Mouse (Mus musculus) forebrain, embryonic 12.5 days (tissue): ENCODE results near the gene Thrb. TPM values are rescaled to one million over a fixed set of nuclear protein-coding genes. Genes with fewer than 3 reads are reported as not detected.
A peak's percentile ranks its signal among the peaks of the same experiment; 100 is the strongest.

ENCODE experiments used
- ATAC-seq: fragments of 200-750 bp; cut with Nextera tagmentation; 2 replicates; pipeline ENCODE4 v1.8.0; 2017; ENCODE audit warnings: moderate TSS enrichment; ENCODE audit not compliant: low FRiP score
- H3K27ac ChIP-seq: fragments of 300-500 bp; sonication (generic); 2 replicates; pipeline ENCODE4 v1.5.1; 2016; ENCODE audit warnings: mild to moderate bottlenecking
- H3K27me3 ChIP-seq: fragments of 300-500 bp; sonication (generic); 2 replicates; pipeline ENCODE4 v1.6.1; 2016; ENCODE audit warnings: mild to moderate bottlenecking
- H3K36me3 ChIP-seq: fragments of 300-500 bp; sonication (generic); replicated peaks from 2 replicates; pipeline ENCODE4 v1.6.1; 2016; ENCODE audit warnings: mild to moderate bottlenecking
- H3K4me1 ChIP-seq: fragments of 300-500 bp; sonication (generic); 2 replicates; pipeline ENCODE4 v1.6.1; 2016
- H3K4me2 ChIP-seq: fragments of 300-500 bp; sonication (generic); 2 replicates; pipeline ENCODE4 v1.6.1; 2016; ENCODE audit warnings: mild to moderate bottlenecking, moderate library complexity
- H3K4me3 ChIP-seq: fragments of 300-500 bp; sonication (generic); replicated peaks from 2 replicates; pipeline ENCODE4 v1.5.1; 2016; ENCODE audit warnings: mild to moderate bottlenecking
- H3K9ac ChIP-seq: fragments of 300-500 bp; sonication (generic); 2 replicates; pipeline ENCODE4 v1.6.1; 2016; ENCODE audit warnings: mild to moderate bottlenecking
- H3K9me3 ChIP-seq: fragments of 300-500 bp; sonication (generic); 2 replicates; pipeline ENCODE4 v1.6.1; 2016
- WGBS: fragments of 180-500 bp; shearing (Covaris S2); methylation state at CpG from one replicate; pipeline ENCODE4 v1.1.7; 2016; 5-methylcytosine and 5-hydroxymethylcytosine counted together
- polyA plus RNA-seq: library from polyadenylated mRNA; unstranded; fragments of >200 nt; fragmentation: Nextera tagmentation; extraction: Ambion mirVana; gene quantifications from 2 replicates; pipeline ENCODE4 v1.2.1, GENCODE M21; 2016

Gene Thrb
- polyA plus RNA-seq, 1 experiment from 2014 or later, result 1.3 TPM

DNA sequence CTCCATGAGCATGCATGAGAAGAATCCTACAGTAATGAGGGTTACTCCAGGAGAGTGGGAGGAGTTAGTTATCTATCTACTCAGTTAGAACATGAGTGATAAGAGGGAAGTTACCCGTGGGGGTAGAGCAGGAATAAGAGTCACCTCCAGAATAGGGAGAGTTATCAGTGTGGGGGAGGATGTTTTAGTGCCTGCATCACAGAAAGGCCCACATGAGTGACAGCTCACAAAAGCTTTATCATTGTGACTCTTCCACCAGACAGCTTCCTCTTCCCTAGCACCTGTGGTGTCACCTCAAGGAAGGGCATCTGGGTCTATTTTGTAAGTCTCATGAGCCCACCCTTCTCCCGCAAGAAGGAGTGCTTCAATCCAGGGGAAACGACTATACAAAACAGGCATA is 245.6 kb downstream of the Thrb start:
- Histone ChIP-seq H3K27ac (no peak overlapping the region), H3K9ac (no peak overlapping the region), H3K4me3 (no peak overlapping the region), H3K27me3 (no peaks in the 10 kb centered on the region), H3K4me2 (no peak overlapping the region), H3K4me1 (no peaks in the 10 kb centered on the region), H3K36me3 (no peaks in the 10 kb centered on the region), H3K9me3 (no peaks in the 10 kb centered on the region)
- ATAC-seq, result no peak
- 79% methylated on average over 3 of the region's 3 CpGs for WGBS

DNA sequence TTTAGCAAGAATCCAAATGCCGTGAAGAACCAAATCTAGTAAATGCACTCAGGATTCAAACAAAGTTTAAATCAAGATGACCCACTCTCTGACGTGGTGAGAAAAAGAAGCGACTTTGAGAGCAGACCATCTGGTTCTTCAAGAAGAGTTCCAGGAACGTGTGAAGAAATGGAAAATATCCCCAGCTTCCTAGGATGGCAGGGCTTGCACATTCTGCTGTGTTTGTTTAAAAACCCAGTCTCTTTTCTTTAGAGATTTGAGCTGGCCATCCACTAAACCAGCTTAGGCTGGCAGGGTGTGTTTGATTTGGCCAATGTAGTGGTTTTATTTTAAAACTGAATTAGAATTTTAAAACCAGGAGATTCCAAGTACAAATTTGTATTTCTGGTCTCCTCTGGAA is 246.9 kb downstream of the Thrb start:
- H3K4me2 ChIP-seq, result no peak overlapping the region
- no peaks in the 10 kb centered on the region for H3K27me3 ChIP-seq
- H3K9me3 ChIP-seq, result no peaks in the 10 kb centered on the region
- WGBS, result 78% methylated on average over 4 of the region's 4 CpGs
- no peak overlapping the region for H3K4me3 ChIP-seq
- no peaks in the 10 kb centered on the region for H3K4me1 ChIP-seq
- ATAC-seq, result no peak
- H3K9ac ChIP-seq, result no peak overlapping the region
- no peak overlapping the region for H3K27ac ChIP-seq
- no peaks in the 10 kb centered on the region for H3K36me3 ChIP-seq

DNA sequence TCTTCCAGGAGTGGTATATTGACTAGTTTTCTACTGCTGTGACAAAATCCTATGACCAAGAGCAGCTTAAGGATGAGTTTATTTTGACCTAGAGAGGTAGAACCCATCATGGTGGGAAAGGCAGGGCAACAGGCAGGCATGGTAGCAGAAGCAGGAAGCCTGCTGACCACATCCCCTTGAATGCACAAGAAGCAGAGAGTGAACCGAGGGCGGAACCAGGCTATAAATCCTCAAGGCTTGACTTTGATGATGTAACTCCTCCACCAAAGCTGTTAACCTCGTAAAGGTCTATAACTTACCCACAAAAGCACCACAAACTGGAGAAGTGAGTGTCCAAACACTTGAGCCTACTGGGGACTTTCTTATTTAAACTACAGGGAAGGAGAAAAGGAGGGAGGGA is 251.1 kb downstream of the Thrb start:
- Histone ChIP-seq H3K9ac (no peak overlapping the region), H3K27ac (no peak overlapping the region), H3K4me1 (no peaks in the 10 kb centered on the region), H3K36me3 (no peaks in the 10 kb centered on the region), H3K4me3 (no peak overlapping the region), H3K4me2 (no peak overlapping the region), H3K9me3 (no peaks in the 10 kb centered on the region), H3K27me3 (no peaks in the 10 kb centered on the region)
- ATAC-seq, result no peak
- 90% methylated on average over 3 of the region's 3 CpGs for WGBS

DNA sequence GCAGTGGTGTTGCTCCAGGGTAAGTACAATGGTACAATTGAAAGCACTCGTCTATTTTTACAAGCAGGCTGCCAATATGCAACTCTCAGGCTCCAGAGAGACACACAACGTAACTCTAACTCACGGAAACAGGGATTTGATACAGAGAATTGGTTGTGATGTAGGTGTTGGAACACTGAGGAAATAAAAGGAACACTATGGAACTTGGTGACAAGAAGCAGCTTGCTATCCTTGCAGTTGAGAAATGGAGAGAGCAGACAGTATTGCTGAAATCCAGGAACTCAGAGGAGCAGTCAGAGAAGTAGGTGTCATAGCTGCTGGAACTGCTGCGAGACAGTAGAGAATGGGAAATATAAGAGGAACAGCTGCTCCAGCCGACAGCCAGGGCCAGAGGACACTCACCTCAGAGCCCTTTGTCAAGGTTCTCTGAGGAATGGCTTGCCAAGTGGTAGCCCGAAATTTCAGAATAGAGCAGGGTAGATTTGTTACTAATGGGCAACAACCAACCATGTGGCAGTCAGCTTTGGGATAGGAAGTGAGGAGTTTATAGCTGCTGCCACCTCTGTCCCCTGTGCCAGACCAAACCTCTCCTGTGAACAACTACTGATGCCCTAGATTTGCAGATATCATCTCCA is 252.6 kb downstream of the Thrb start:
- ATAC-seq, result no peak
- H3K36me3 ChIP-seq, result no peaks in the 10 kb centered on the region
- H3K9ac ChIP-seq, result no peak overlapping the region
- peaks cover 4% of the 10 kb centered on the region; the same call in 1 of the 2 replicates for H3K4me1 ChIP-seq
- no peak overlapping the region for H3K4me2 ChIP-seq
- no peak overlapping the region for H3K4me3 ChIP-seq
- H3K27ac ChIP-seq, result no peak overlapping the region
- H3K27me3 ChIP-seq, result no peaks in the 10 kb centered on the region
- H3K9me3 ChIP-seq, result no peaks in the 10 kb centered on the region
- 70% methylated on average over 6 of the region's 6 CpGs for WGBS

DNA sequence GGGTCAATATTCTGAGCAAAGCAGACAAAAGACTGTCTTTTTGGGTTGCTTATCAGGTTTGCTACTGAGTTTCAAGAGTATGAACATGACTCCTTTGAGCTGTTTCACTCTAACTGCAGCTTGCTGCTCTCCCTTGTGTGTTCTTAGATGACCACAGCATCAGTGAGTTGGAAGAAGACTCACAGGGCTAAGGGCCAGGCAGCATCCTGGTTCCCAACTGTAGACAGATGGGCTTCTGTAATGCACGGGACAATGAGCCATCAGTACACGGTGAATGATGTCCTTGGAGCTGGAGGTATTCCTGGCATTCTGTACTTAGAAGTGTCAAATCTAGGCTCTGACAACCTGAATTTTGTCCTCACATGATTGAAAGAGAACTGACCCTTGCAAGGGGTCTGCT is 255.5 kb downstream of the Thrb start:
- no peak overlapping the region for H3K4me3 ChIP-seq
- H3K36me3 ChIP-seq, result no peaks in the 10 kb centered on the region
- peaks cover 12% of the 10 kb centered on the region for H3K4me1 ChIP-seq
- H3K9ac ChIP-seq, result no peak overlapping the region
- no peak overlapping the region for H3K4me2 ChIP-seq
- ATAC-seq, result no peak
- H3K27ac ChIP-seq, result no peak overlapping the region
- no peaks in the 10 kb centered on the region for H3K9me3 ChIP-seq
- WGBS, result 87% methylated on average over 2 of the region's 2 CpGs
- H3K27me3 ChIP-seq, result no peaks in the 10 kb centered on the region

DNA sequence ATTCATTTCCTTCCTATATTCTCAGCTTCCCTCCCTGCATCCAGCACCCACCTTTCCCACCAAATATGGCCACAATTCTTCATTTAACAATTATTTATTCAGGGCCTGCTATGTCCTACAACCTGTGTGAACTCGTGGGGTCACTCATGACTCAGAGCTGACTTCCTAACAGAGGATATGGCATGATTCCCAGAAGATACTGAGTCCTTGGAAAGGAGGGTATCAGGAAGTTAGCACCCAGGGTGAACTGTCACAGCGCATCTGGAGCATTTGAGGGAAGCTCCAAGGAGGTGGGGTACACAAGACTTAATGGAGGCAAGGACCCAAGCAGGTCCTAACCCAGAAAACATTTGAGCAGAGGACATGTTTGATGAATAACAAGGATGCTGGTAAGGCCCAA is 256.6 kb downstream of the Thrb start:
- no peaks in the 10 kb centered on the region for H3K27me3 ChIP-seq
- no peak overlapping the region for H3K9ac ChIP-seq
- WGBS, result 79% methylated on average over 2 of the region's 2 CpGs
- no peak for ATAC-seq
- H3K4me3 ChIP-seq, result no peak overlapping the region
- H3K36me3 ChIP-seq, result no peaks in the 10 kb centered on the region
- H3K9me3 ChIP-seq, result no peaks in the 10 kb centered on the region
- H3K27ac ChIP-seq, result no peak overlapping the region
- H3K4me2 ChIP-seq, result no peak overlapping the region
- H3K4me1 ChIP-seq, result peaks cover 12% of the 10 kb centered on the region

DNA sequence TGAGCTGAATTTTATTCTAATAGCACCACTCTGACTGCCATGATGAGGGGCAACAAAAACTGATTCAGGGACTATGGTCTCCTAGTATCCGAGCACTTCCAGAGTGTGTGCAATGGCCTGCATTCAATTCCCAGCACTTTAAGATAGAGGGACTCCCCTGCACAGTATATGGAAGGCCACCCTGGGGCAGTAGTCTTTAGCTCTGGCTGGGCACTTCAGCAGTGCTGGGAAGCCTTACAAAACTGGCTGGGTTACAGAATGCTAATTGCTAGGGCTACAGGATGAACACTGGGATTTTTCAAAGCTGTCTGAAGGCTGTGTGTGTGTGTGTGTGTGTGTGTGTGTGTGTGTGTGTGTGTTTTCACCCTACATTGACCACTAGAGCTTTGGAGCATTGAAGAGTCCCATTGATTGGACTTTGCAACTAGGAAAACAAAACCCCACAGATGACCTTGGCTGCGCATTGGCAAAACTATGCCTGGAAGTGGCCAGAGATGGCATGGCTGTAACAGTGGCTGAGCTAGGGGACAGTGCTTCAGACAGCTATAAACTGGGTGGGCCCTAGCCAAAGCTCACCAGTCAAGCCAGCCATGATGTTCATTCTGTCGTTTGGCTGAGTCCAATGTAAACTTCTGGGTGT is 257.2 kb downstream of the Thrb start:
- no peaks in the 10 kb centered on the region for H3K36me3 ChIP-seq
- H3K27ac ChIP-seq, result 0 out of 2 replicates have a peak overlapping the region, but pooled peaks have one; percentile 8
- H3K4me1 ChIP-seq, result peaks cover 12% of the 10 kb centered on the region
- H3K4me3 ChIP-seq, result no peak overlapping the region
- ATAC-seq, result no peak
- H3K9ac ChIP-seq, result no peak overlapping the region
- no peaks in the 10 kb centered on the region for H3K27me3 ChIP-seq
- WGBS, result 54% methylated on average over 3 of the region's 3 CpGs
- no peaks in the 10 kb centered on the region for H3K9me3 ChIP-seq
- no peak overlapping the region for H3K4me2 ChIP-seq

DNA sequence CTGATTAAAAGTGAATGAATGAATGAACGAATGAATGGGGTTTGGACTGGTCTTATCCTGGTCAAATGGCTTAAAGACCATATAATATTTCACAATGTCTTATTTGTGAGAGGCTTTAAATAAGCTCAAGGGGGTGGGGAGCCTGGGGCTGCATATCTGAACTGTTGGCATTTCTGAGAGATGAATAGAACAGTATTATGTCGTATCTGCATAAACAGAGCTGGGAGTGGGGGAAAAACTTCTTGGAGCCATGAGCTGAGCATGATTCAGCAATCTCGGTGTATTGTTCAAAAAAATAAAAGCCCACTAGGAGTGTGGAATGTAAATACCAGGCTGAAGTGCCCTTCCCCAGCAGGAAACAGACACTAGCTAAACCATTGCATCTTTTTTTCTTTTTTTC is 257.8 kb downstream of the Thrb start:
- WGBS, result 22% methylated on average over 3 of the region's 3 CpGs

DNA sequence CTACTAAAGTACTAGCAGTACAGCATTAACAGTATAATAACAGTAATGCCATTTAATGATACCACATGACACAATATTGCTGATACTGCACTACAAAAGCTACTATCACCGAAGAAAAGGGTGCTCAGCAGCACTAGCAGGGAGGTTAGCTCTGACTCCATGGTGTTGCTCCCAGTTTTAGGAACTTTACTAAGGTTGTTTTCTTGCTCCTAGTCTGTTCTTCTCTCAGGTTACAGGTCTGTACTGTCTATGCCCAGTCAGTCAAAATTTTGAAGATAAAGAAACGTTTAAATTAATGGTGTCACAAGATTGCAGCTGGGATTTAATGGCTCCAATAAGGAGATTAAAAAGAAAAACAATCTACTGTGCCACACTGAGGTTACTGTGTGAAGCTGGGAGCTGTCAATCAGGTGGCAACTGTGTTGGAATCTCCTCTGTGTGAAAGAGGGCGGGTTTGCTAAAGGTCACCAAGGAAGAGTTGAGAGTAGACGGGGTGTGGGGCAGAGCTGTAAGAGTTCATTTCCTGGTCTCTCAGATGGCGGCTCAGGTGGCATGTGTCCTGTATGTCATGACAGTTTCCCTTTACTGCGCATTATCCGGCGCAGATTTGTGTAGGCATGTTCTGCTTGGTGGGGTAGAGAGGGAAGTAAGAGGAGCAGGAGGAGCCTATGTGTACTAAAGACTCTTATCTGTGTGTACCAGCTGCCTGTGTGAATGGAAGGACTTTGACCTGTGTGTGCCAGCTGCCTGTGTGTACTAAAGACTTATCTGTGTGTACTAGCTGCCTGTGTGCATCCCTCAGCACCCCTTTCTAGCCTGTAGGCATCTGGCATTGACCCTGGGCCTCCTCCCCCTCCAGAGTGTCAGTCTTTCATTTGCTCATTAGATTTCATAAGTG is 263.0 kb downstream of the Thrb start:
- Histone ChIP-seq H3K27ac (no peak overlapping the region), H3K9ac (no peak overlapping the region), H3K36me3 (no peaks in the 10 kb centered on the region), H3K4me1 (peaks cover 7% of the 10 kb centered on the region; the same call in 1 of the 2 replicates), H3K4me2 (no peak overlapping the region), H3K9me3 (no peaks in the 10 kb centered on the region), H3K4me3 (no peak overlapping the region), H3K27me3 (no peaks in the 10 kb centered on the region)
- WGBS, result 74% methylated on average over 8 of the region's 8 CpGs
- no peak for ATAC-seq

More for the DNA sequence above, 257.8 kb downstream of the Thrb start:
- Histone ChIP-seq H3K4me2 (no peak overlapping the region), H3K27ac (no peak overlapping the region), H3K4me3 (no peak overlapping the region), H3K9ac (no peak overlapping the region), H3K4me1 (peaks cover 12% of the 10 kb centered on the region), H3K36me3 (no peaks in the 10 kb centered on the region), H3K9me3 (no peaks in the 10 kb centered on the region), H3K27me3 (no peaks in the 10 kb centered on the region)
- peak; percentile 42; the same call in 1 of the 2 replicates for ATAC-seq

DNA sequence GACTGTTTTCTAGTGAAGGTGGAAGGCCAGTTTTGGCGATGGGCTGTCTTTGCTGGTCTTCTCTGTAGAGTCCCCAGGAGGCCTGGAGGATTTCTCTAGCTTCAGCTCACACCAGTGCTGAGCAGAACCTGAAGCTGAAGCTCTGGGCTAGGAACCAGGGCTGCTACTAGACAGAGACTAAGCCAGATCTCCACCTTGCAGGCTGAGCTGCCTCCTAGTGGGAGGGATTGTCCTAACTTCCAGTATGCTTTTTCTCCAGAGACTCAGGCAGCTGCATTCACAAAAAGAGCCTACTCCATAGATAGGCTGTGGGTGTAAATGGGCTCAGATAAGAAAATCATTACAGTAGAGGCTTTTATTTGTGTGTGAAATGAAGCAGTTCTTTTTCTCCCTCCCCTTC is 267.4 kb downstream of the Thrb start:
- 24% methylated on average over 1 of the region's 1 CpGs for WGBS
- Histone ChIP-seq H3K27ac (no peak overlapping the region), H3K27me3 (no peaks in the 10 kb centered on the region), H3K4me3 (no peak overlapping the region), H3K9ac (no peak overlapping the region), H3K9me3 (no peaks in the 10 kb centered on the region), H3K4me2 (no peak overlapping the region), H3K4me1 (0 out of 2 replicates have a peak, but pooled peaks cover 3% of the 10 kb centered on the region), H3K36me3 (no peaks in the 10 kb centered on the region)
- no peak for ATAC-seq

DNA sequence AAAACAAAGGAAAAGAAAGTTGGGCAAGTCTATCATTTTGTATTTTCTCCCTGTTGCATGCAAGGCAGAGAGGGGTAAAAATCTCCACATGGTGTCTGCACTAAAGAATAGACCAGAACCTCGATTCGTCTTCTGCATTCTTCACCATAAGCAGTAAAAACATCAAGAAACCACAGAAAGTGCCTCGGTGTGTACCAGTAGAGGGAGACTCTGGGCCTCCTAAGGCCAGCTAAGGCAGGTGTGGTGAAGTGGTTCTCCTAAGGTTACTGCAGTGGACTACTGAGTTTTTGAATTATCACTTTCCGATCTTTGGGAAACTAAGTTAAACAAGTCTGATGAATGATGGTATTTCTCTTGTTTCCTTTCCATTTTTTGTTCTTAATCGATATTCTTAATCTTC is 269.5 kb downstream of the Thrb start:
- ATAC-seq, result no peak
- Histone ChIP-seq H3K4me3 (no peak overlapping the region), H3K27ac (no peak overlapping the region), H3K9me3 (no peaks in the 10 kb centered on the region), H3K4me2 (no peak overlapping the region), H3K4me1 (no peaks in the 10 kb centered on the region), H3K36me3 (no peaks in the 10 kb centered on the region), H3K27me3 (no peaks in the 10 kb centered on the region), H3K9ac (no peak overlapping the region)
- WGBS, result 75% methylated on average over 5 of the region's 5 CpGs

DNA sequence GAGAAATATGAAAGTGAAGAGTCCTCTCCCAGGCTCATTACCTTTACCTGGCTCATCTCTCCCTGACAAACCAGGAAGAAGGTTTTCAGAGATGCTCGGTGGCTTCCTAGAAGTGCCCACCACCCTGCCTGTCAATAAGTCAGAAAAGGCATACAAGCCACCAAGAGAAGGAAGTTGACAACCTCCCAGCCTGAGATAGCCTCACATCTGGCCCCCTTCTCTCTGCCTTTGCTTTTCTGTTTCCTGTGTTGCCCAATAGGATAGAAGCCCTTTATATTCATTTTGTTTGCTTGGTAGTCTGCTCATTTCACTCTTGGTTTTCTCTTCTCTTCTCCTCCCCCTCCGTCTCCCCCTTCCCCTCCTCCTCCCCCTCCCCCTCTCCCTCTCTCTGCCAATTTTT is 273.4 kb downstream of the Thrb start:
- Histone ChIP-seq H3K4me3 (no peak overlapping the region), H3K4me1 (no peaks in the 10 kb centered on the region), H3K9ac (no peak overlapping the region), H3K27me3 (no peaks in the 10 kb centered on the region), H3K4me2 (no peak overlapping the region), H3K27ac (no peak overlapping the region), H3K36me3 (no peaks in the 10 kb centered on the region), H3K9me3 (no peaks in the 10 kb centered on the region)
- no peak for ATAC-seq
- 75% methylated on average over 2 of the region's 2 CpGs for WGBS
